Mouse (Mus musculus): Measurements from ENCODE around the gene Gpr4.

Gene Gpr4

GRCm38 (mm10) chr7:19211996-19212755, at the start of gene Gpr4:
Gene Gpr4 (plus strand): TSS chr7:19212538.
- DNase-seq (ENCODE audit: low spot score in 2 of 2) = peak in 1 of 2 experiments; percentile 17

- no peak for DNase-seq (ENCODE audit: low spot score in 2 of 2)
Observed at GRCm38 (mm10) chr7:19162928-19163327, 49.4 kb upstream of the Gpr4 start.

GRCm38 (mm10) chr7:19163752-19164151, 48.6 kb upstream of the Gpr4 start:
- DNase-seq (ENCODE audit: low spot score in 2 of 2) = no peak

- DNase-seq (ENCODE audit: low spot score in 2 of 2) = no peak
Observed at GRCm38 (mm10) chr7:19164189-19164588, 48.1 kb upstream of the Gpr4 start.

GRCm38 (mm10) chr7:19164978-19165377, 47.4 kb upstream of the Gpr4 start:
- DNase-seq (ENCODE audit: low spot score in 2 of 2) = no peak

GRCm38 (mm10) chr7:19165656-19166423, 46.5 kb upstream of the Gpr4 start, which contains the start of gene Gipr:
Gene Gipr (minus strand): TSS chr7:19166127.
- DNase-seq (ENCODE audit: low spot score in 2 of 2) = no peak

DNA sequence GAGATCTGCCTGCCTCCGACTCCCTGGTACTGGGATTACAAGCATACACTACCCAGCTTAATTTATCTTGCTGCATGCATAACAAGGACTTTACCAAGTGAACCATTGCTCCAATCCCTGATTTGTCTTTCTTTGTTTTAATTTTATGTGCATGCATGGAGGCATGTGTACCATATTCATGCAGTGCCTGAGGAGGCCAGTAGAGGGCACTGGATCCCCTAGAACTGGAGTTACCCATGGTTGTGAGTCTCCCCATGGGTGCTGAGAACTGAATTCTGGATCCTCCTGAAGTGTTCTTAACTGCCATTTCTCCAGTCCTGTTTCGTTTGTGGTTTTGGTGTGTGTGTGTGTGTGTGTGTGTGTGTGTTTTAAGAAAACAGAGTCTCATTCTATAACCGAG, 45.3 kb upstream of the Gpr4 start:
- no peak for DNase-seq (ENCODE audit: low spot score in 2 of 2)

DNA sequence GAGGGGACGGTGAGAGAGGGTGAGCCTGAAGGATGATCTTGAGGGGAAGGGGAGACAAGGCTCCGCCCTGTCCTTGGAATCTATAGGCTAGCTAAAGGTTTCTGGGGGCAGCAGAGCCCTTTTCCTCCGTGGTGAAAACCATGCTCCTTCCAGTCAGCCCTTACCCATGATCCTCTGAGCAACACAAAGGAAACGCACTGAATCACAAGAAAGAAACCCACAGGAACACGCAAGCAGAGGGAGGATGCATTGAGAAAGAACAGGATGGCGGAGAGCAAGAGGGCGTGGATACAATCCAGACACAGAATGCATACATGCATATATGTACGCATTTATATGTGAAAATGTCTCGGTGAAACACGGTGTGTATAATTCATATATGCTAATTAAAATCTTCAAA, 42.8 kb upstream of the Gpr4 start:
- no peak for DNase-seq (ENCODE audit: low spot score in 2 of 2)

DNA sequence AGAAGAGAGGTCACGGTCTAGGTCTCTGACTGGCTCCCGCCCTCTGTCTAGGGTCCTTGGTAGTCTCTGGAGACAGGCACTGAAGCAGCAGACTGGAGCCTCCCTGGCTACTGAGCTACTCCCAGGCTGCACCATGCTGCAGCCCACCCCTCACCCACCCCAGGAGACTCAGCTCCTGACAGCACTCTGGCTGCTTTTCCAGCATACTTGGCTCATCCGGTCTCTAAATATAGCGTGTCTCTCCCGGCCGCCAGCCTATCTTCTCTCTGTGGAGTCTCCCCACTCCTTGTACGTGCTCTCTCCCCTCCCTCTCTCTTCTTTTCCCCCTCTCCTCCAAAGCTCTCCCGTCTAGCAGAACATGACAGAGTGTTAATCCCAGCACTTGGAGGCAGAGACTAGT, 42.2 kb upstream of the Gpr4 start:
- no peak for DNase-seq (ENCODE audit: low spot score in 2 of 2)

GRCm38 (mm10) chr7:19171831-19172230, 40.5 kb upstream of the Gpr4 start:
- DNase-seq (ENCODE audit: low spot score in 2 of 2) = no peak

DNA sequence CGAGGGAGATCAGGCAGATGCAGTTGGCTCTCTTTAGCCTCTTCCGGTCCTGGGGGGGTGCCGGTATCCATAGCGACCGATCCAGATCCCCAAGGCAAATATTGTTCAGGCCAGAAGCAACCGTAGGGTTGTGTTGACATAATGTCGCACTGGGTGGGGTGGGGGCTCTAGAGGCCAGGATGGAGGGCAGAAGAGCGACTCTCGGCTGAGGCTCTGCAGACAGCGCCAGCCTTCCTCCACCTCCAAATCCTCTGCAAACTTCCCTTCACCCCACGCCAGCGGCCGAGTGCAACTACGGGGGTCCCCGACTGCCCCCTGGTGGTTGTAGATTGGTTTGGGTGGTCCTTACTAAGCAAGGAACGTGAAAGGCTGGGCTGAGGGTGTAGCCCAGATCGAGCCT, 39.5 kb upstream of the Gpr4 start:
- DNase-seq (ENCODE audit: low spot score in 2 of 2) = peak; percentile 76 to 96

DNA sequence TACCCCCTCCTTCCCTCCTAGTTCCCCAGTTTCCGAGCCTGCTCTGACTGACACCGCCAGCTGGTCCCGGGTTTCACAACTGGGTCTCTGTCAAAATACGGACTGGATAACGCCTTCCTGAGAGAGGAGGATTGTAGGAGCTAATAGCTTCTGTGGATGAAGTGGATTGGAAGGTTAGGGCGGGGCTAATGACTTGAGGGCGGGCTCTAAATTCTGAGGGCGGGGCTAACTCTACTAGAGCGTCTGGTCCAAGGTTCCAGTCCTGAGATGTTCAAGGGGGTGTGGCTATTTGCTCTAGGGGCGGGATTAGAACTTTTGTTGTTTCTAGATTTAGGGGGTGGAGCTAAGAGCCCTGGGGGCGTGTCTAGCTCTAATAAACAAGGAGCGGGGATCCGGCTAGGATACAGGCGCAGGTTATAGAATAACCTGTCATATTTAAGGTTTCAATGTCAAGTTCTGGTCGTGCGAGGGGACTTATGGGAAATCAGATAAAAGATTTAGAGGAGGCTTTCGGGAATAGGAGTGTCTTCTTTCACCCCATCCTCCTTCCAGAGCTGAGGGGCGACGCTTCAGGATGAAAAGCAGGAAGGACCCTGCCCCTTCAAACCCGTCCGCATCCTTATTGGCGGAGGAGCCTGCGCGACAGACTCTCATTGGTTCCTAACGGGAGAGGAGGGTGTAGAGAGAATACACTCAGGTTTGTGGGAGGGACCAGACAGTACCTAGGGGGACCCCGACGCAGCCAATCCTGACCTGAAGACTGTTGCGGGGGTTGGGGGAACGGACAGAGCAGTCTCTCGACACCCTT, 36.4 kb upstream of the Gpr4 start, which contains the start of gene Eml2:
Eml2 (plus strand) TSS at position 714 of the 808 bp plus-strand sequence.
- DNase-seq (ENCODE audit: low spot score in 2 of 2) = no peak

DNA sequence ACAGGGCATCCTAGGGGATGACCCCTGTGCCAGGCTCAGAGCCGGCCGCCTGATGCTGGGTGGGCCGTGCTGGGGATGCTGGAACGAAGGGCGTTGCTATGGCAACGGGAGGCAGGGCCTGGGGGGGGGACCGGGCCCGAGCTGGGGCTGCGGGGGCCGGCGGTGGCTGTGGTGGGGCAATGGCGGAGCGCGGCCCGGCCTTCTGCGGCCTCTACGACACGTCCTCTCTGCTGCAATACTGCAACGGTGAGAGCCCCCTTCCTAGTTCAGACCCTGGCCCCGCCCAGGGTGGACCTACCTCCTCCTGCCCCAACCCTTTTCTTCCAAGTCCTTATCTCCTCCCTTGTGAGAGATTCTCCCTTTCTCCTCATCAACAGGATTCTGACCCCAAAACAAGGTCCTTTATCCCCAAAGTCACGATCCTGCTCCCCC, 35.8 kb upstream of the Gpr4 start:
- DNase-seq (ENCODE audit: low spot score in 2 of 2) = no peak

GRCm38 (mm10) chr7:19177216-19177615, 35.1 kb upstream of the Gpr4 start:
- DNase-seq (ENCODE audit: low spot score in 2 of 2) = no peak

DNA sequence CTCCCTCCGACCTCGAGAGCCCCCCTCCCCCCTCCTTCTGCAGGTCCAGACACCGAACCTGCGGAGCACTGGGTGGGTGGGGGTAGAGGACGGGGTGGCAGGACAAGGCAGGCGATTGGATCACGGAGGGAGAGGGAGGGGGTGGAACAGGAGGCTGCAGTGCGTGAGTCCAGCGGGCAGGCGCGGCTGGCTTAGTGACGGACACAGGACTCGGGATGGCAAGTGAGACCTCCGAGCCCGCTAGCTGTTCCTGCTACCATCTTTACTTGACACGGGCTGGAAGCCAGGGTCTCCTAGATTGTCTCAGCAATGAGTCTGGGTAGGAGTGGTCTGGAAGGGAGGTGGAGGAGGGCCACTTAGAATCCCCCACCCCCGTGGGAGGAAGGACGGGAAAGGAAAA, 34.3 kb upstream of the Gpr4 start:
- DNase-seq (ENCODE audit: low spot score in 2 of 2) = no peak

- peak; percentile 58 to 79 for DNase-seq (ENCODE audit: low spot score in 2 of 2)
Observed at GRCm38 (mm10) chr7:19178443-19179092, 33.8 kb upstream of the Gpr4 start.

DNA sequence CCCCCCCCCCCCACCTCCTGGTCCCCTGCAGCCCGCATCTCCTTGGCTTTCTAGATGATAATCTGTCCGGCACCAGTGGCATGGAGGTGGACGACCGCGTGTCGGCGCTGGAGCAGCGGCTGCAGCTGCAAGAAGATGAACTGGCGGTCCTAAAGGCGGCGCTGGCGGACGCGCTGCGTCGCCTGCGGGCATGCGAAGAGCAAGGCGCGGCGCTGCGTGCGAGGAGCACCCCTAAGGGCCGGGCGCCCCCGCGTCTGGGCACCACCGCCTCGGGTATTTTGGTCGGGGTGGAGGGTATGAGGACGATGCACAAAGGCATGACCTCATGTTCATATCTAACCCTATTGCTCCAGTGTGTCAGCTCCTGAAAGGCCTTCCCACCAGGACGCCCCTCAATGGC, 33.2 kb upstream of the Gpr4 start:
- DNase-seq (ENCODE audit: low spot score in 2 of 2) = peak in 1 of 2 experiments; percentile 45

GRCm38 (mm10) chr7:19179936-19180335, 32.4 kb upstream of the Gpr4 start:
- DNase-seq (ENCODE audit: low spot score in 2 of 2) = no peak

GRCm38 (mm10) chr7:19180862-19181429, 31.4 kb upstream of the Gpr4 start:
- DNase-seq (ENCODE audit: low spot score in 2 of 2) = peak; percentile 23 to 43

DNA sequence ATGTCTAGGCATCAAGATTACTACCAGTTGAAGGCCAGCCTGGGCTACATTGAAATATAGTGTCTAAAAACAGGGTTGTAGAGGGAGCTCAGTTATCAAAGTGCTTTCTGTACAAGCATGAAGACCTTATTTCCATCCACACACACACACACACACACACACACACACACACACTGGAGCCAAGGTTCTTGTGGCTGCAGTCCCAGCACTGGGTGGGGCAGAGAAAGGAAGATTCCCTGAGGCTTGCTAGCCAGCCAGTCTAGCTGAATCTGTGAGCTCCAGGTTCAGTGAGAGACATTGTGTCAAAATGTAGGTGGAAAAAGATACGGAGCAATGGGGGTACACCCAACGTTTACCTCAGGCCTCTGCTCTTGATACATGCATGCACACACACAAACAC, 28.1 kb upstream of the Gpr4 start:
- no peak for DNase-seq (ENCODE audit: low spot score in 2 of 2)

GRCm38 (mm10) chr7:19184758-19185157, 27.6 kb upstream of the Gpr4 start:
- DNase-seq (ENCODE audit: low spot score in 2 of 2) = no peak
